28 mouse cellular contexts compared by ENCODE assay signal in the genomic region with DNA sequence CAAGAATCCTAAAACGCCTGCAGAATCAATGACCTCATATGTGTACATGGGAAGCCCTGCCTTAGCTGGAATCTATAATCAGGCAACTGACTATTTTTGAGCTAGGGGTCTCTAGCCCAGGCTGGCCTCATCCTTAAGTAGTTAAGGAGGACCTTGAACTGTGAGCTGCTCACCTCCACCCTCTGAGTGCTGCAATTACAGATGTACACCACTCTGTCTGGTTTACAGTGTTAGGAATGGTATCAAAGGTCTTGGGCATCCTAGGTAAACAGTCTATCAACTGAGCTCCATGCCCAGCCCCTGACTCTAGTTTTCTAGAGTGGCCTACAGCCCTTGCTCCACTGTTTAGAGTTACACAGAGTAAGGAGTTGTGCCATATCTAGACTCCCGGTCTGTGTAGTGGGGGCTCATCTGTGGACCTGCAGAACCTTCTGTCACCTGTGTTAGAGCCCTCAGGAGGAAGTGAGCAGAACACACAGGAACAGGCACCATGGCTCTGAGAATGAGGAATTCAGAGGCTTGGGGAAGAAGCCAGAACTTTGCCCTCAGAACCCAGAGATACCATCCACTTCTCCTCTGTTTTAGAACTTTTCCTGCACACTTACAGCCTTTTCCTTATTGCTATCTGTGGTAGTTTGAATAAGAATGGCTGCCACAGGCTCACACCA. TPM values are rescaled to one million over a fixed set of nuclear protein-coding genes. Genes with fewer than 3 reads are reported as not detected.
DNase-seq lines count a peak whose midpoint lies in the region; ATAC-seq and TF ChIP-seq lines count a peak whose summit lies in the region.
"Had no signal": no experiment of that assay in that cellular context is flagged by ENCODE, and none has a peak within 500 bp of the region (broad histone marks: within the 10 kb centered on the region; RNA-seq: fewer than 3 reads in every experiment).

No protein-coding gene starts in this region.

- no peak overlapping the region for H3K4me3 ChIP-seq in forebrain, embryonic 11.5 days (ENCODE audit: low read depth, low read length)
- H3K4me3 ChIP-seq in forebrain, postnatal 0 days (ENCODE audit: low read depth, low read length): no peak overlapping the region
- H3K4me3 ChIP-seq in intestine, embryonic 15.5 days (replicated peaks): no peak overlapping the region
- no peak overlapping the region for H3K4me3 ChIP-seq in hindbrain, embryonic 12.5 days
- H3K4me3 ChIP-seq: forebrain, embryonic 12.5 days; forebrain, embryonic 15.5 days; heart, embryonic 12.5 days; heart, embryonic 15.5 days; hindbrain, embryonic 13.5 days had no signal

- no peak for TF ChIP-seq CTCF in forebrain, postnatal 0 days (IDR thresholded peaks at IDR 0.05; ENCODE audit: low read depth)

- no peak overlapping the region for H3K9ac ChIP-seq in forebrain, embryonic 11.5 days (ENCODE audit: low read length)
- no peak overlapping the region for H3K9ac ChIP-seq in forebrain, postnatal 0 days
- no peak overlapping the region for H3K9ac ChIP-seq in intestine, embryonic 15.5 days
- no peak overlapping the region for H3K9ac ChIP-seq in hindbrain, embryonic 12.5 days
- H3K9ac ChIP-seq: forebrain, embryonic 12.5 days; forebrain, embryonic 15.5 days; heart, embryonic 12.5 days; heart, embryonic 15.5 days; hindbrain, embryonic 13.5 days had no signal

- no peak overlapping the region for H3K4me2 ChIP-seq in forebrain, embryonic 11.5 days (ENCODE audit: low read depth, low read length, severe bottlenecking)
- no peak overlapping the region for H3K4me2 ChIP-seq in forebrain, postnatal 0 days (ENCODE audit: low read depth)
- no peak overlapping the region for H3K4me2 ChIP-seq in intestine, embryonic 15.5 days (replicated peaks)
- no peak overlapping the region for H3K4me2 ChIP-seq in hindbrain, embryonic 12.5 days (replicated peaks)
- H3K4me2 ChIP-seq: forebrain, embryonic 12.5 days; forebrain, embryonic 15.5 days; heart, embryonic 12.5 days; heart, embryonic 15.5 days; hindbrain, embryonic 13.5 days had no signal

- no peaks in the 10 kb centered on the region for H3K9me3 ChIP-seq in forebrain, embryonic 11.5 days (ENCODE audit: control insufficient read depth, low read length)
- no peaks in the 10 kb centered on the region for H3K9me3 ChIP-seq in forebrain, postnatal 0 days (ENCODE audit: low read length)
- no peaks in the 10 kb centered on the region for H3K9me3 ChIP-seq in intestine, embryonic 15.5 days
- H3K9me3 ChIP-seq in hindbrain, embryonic 12.5 days (replicated peaks): no peaks in the 10 kb centered on the region
- H3K9me3 ChIP-seq: forebrain, embryonic 12.5 days; forebrain, embryonic 15.5 days; heart, embryonic 12.5 days; heart, embryonic 15.5 days; hindbrain, embryonic 13.5 days had no signal

- 75% methylated on average over 2 of the region's 2 CpGs for WGBS in forebrain, embryonic 11.5 days
- 72% methylated on average over 2 of the region's 2 CpGs for WGBS in forebrain, postnatal 0 days
- 78% methylated on average over 2 of the region's 2 CpGs for WGBS in intestine, embryonic 15.5 days
- WGBS in hindbrain, embryonic 12.5 days: 69% methylated on average over 2 of the region's 2 CpGs

- no peaks in the 10 kb centered on the region for H3K27me3 ChIP-seq in forebrain, embryonic 11.5 days (ENCODE audit: control insufficient read depth, insufficient read depth, low read length)
- no peaks in the 10 kb centered on the region for H3K27me3 ChIP-seq in forebrain, postnatal 0 days (ENCODE audit: insufficient read depth, low read length)
- no peaks in the 10 kb centered on the region for H3K27me3 ChIP-seq in intestine, embryonic 15.5 days (replicated peaks)
- H3K27me3 ChIP-seq in hindbrain, embryonic 12.5 days: no peaks in the 10 kb centered on the region
- H3K27me3 ChIP-seq: forebrain, embryonic 12.5 days; forebrain, embryonic 15.5 days; heart, embryonic 12.5 days; heart, embryonic 15.5 days; hindbrain, embryonic 13.5 days; Patski had no signal

- H3K36me3 ChIP-seq in forebrain, embryonic 11.5 days (ENCODE audit: control insufficient read depth, insufficient read depth, low read length): no peaks in the 10 kb centered on the region
- no peaks in the 10 kb centered on the region for H3K36me3 ChIP-seq in forebrain, postnatal 0 days (ENCODE audit: insufficient read depth)
- no peaks in the 10 kb centered on the region for H3K36me3 ChIP-seq in intestine, embryonic 15.5 days
- H3K36me3 ChIP-seq in hindbrain, embryonic 12.5 days: no peaks in the 10 kb centered on the region
- H3K36me3 ChIP-seq: forebrain, embryonic 12.5 days; forebrain, embryonic 15.5 days; heart, embryonic 12.5 days; heart, embryonic 15.5 days; hindbrain, embryonic 13.5 days had no signal

- no peak overlapping the region for H3K27ac ChIP-seq in forebrain, embryonic 11.5 days (ENCODE audit: low read depth, low read length)
- no peak overlapping the region for H3K27ac ChIP-seq in forebrain, postnatal 0 days (ENCODE audit: low read depth, low read length)
- H3K27ac ChIP-seq in intestine, embryonic 15.5 days: no peak overlapping the region
- H3K27ac ChIP-seq in hindbrain, embryonic 12.5 days: no peak overlapping the region
- H3K27ac ChIP-seq: forebrain, embryonic 12.5 days; forebrain, embryonic 15.5 days; heart, embryonic 15.5 days; hindbrain, embryonic 13.5 days had no signal

- peak; percentile 20 for DNase-seq in forebrain, embryonic 11.5 days (ENCODE audit: low spot score)
- no peak for DNase-seq in forebrain, postnatal 0 days
- DNase-seq in gastrocnemius, postnatal 14 days: no peak
- DNase-seq in Muller cell, postnatal 12 days (ENCODE audit: inconsistent ontology term): no peak
- DNase-seq: adrenal gland, adult 2 months; adrenal gland, postnatal 14 days; cerebellum, adult 11 months; cerebellum, adult 2 months; cerebellum, adult 9-11 months; cerebellum, postnatal 25 days; embryo, embryonic 11 days; gastrocnemius, postnatal 10 days; heart, adult 18-20 months; heart, postnatal 10 days; heart, postnatal 36 days; kidney, adult 11 months; kidney, adult 8-10 months had no signal

- intact Hi-C loops in gastrocnemius, postnatal 14 days (cut with DNase I; ENCODE audit: low total_unique reads): no loop called here

- ATAC-seq in forebrain, embryonic 11.5 days (replicated peaks; ENCODE audit: low FRiP score): no peak
- ATAC-seq in forebrain, postnatal 0 days: no peak
- peak; percentile 46 for ATAC-seq in common myeloid progenitor, adult 5-6 weeks (replicated peaks; ENCODE audit: low read depth, poor library complexity, severe bottlenecking)
- ATAC-seq in intestine, embryonic 15.5 days: peak; percentile 79
- ATAC-seq in megakaryocyte, adult 5-6 weeks (ENCODE audit: poor library complexity, severe bottlenecking): peak; percentile 56
- no peak for ATAC-seq in hindbrain, embryonic 12.5 days (ENCODE audit: low FRiP score)
- ATAC-seq: forebrain, embryonic 15.5 days; hindbrain, embryonic 16.5 days; Patski had no signal

- no peaks in the 10 kb centered on the region for H3K4me1 ChIP-seq in forebrain, embryonic 11.5 days (replicated peaks; ENCODE audit: control insufficient read depth, insufficient read depth, low read length)
- no peaks in the 10 kb centered on the region for H3K4me1 ChIP-seq in forebrain, postnatal 0 days (ENCODE audit: insufficient read depth)
- no peaks in the 10 kb centered on the region for H3K4me1 ChIP-seq in intestine, embryonic 15.5 days (replicated peaks)
- H3K4me1 ChIP-seq in hindbrain, embryonic 12.5 days: no peaks in the 10 kb centered on the region
- H3K4me1 ChIP-seq: forebrain, embryonic 12.5 days; forebrain, embryonic 15.5 days; heart, embryonic 12.5 days; heart, embryonic 15.5 days; hindbrain, embryonic 13.5 days had no signal

RNA-seq across cellular contexts. Expression of a gene that starts 5.5 kb away (rescaled TPM):
- 102 and 114 TPM in 2 replicates for polyA plus RNA-seq in forebrain, embryonic 11.5 days (2014; fragmentation: Nextera tagmentation; extraction: Ambion mirVana)
- total RNA-seq in forebrain, postnatal 0 days (2014; rRNA removed): 31.3 and 34.1 TPM in 2 replicates
- polyA plus RNA-seq in forebrain, postnatal 0 days (2015; fragmentation: Nextera tagmentation; extraction: Ambion mirVana): 39.2 and 43.2 TPM in 2 replicates
- total RNA-seq in common myeloid progenitor, adult 5-6 weeks (2017): 70.6 and 76.9 TPM in 2 replicates
- 40.4 and 40.5 TPM in 2 replicates for polyA plus RNA-seq in intestine, embryonic 15.5 days (2015; fragmentation: Nextera tagmentation; extraction: Ambion mirVana)
- 41.6 and 49.0 TPM in 2 replicates for total RNA-seq in megakaryocyte, adult 5-6 weeks (2015)
- 47.3 and 52.7 TPM in 2 replicates for total RNA-seq in megakaryocyte, adult 5-6 weeks (2017)
- 78.4 and 80.1 TPM in 2 replicates for polyA plus RNA-seq in hindbrain, embryonic 12.5 days (2016; fragmentation: Nextera tagmentation; extraction: Ambion mirVana)
- total RNA-seq in gastrocnemius, postnatal 14 days (2021): 1 to 10 TPM; 3.1 to 3.7 TPM

RNA-seq across cellular contexts. Expression of a gene that starts 9.7 kb away (rescaled TPM):
- 8.8 and 8.9 TPM in 2 replicates for polyA plus RNA-seq in forebrain, embryonic 11.5 days (2014; fragmentation: Nextera tagmentation; extraction: Ambion mirVana)
- 22.7 and 31.4 TPM in 2 replicates for total RNA-seq in forebrain, postnatal 0 days (2014; rRNA removed)
- polyA plus RNA-seq in forebrain, postnatal 0 days (2015; fragmentation: Nextera tagmentation; extraction: Ambion mirVana): 9.8 and 16.9 TPM in 2 replicates
- 25.9 and 28.8 TPM in 2 replicates for total RNA-seq in common myeloid progenitor, adult 5-6 weeks (2017)
- polyA plus RNA-seq in intestine, embryonic 15.5 days (2015; fragmentation: Nextera tagmentation; extraction: Ambion mirVana): 4.9 and 6.6 TPM in 2 replicates
- 16.8 and 17.9 TPM in 2 replicates for total RNA-seq in megakaryocyte, adult 5-6 weeks (2015)
- 28.2 and 29.7 TPM in 2 replicates for total RNA-seq in megakaryocyte, adult 5-6 weeks (2017)
- polyA plus RNA-seq in hindbrain, embryonic 12.5 days (2016; fragmentation: Nextera tagmentation; extraction: Ambion mirVana): 14.7 and 17.3 TPM in 2 replicates
- 1 to 10 TPM; 4.0 to 4.4 TPM for total RNA-seq in gastrocnemius, postnatal 14 days (2021)

Comparison
In these comparisons a context has a peak if more than half of its experiments do, and no peak if none do; other contexts are left out.
1. ATAC-seq: peak in common myeloid progenitor, adult 5-6 weeks (single experiment), intestine, embryonic 15.5 days (single experiment) and megakaryocyte, adult 5-6 weeks (single experiment); none in forebrain, embryonic 11.5 days (single experiment), forebrain, postnatal 0 days (single experiment) and hindbrain, embryonic 12.5 days (single experiment).